Mouse (Mus musculus): ENCODE data around the gene L2hgdh.
"Not testable (repeated sequence)": the region's sequence is repeated elsewhere in the genome, so short reads cannot be mapped to it uniquely, and the experiment has no call there.

L2hgdh gene

GRCm38 (mm10) chr12:69661658-69662057 lies 63.0 kb downstream of the L2hgdh start:
- DNase-seq: no peak

GRCm38 (mm10) chr12:69653973-69654372 lies 70.7 kb downstream of the L2hgdh start:
- not testable (repeated sequence) for DNase-seq

GRCm38 (mm10) chr12:69649511-69649910 lies 75.2 kb downstream of the L2hgdh start:
- DNase-seq: no peak

- no peak for DNase-seq
Observed at GRCm38 (mm10) chr12:69645821-69646616, 78.7 kb downstream of the L2hgdh start.

- no peak for DNase-seq
Observed at GRCm38 (mm10) chr12:69644877-69645276, 79.8 kb downstream of the L2hgdh start.

GRCm38 (mm10) chr12:69642877-69643276 lies 81.8 kb downstream of the L2hgdh start:
- DNase-seq: no peak

Data from cerebellum, adult 18-20 months (tissue).